Mouse (Mus musculus): ENCODE measurements at regions not wholly inside any gene's neighbourhood (a gene's known extent, or its start where the extent isn't known, plus 50 kb on each side); places are given as distances from the start of the nearest gene placed in this dataset.

DNA sequence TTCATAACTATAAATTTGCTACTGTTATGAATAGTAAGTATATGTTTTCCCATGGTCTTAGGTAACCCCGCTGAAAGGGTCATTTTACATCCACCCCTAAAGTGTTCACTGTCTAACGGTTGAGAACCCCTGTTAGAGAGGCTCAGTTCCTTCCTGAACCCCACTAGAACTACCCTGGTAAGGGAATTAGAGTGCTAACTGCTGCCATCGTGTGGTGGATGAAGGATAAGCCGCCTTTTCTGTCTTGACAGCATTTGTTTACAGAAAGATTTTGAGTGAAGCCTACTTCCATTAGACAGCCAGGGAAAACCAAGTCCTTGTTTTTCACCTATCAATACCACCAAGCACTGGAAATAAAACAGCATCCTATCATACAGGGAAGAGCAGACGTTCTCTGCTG, 90.3 kb upstream of the Tbx22 start:
- H3K9ac ChIP-seq (ENCODE audit: low read length), result no peak overlapping the region
- H3K9me3 ChIP-seq (ENCODE audit: control insufficient read depth, low read length), result no peaks in the 10 kb centered on the region
- H3K4me2 ChIP-seq (ENCODE audit: low read depth, severe bottlenecking), result no peak overlapping the region
- no peaks in the 10 kb centered on the region for H3K4me1 ChIP-seq (ENCODE audit: control insufficient read depth, insufficient read depth, low read length)
- ATAC-seq (ENCODE audit: insufficient number of reproducible peaks, low FRiP score, low TSS enrichment, low read depth) (no peak), DNase-seq (ENCODE audit: low spot score) (peak; percentile 43)
- no peak overlapping the region for H3K27ac ChIP-seq (replicated peaks; ENCODE audit: low read depth, low read length)
- H3K36me3 ChIP-seq (ENCODE audit: control insufficient read depth, insufficient read depth, low read length), result no peaks in the 10 kb centered on the region
- H3K27me3 ChIP-seq (ENCODE audit: control insufficient read depth, insufficient read depth, low read length), result no peaks in the 10 kb centered on the region
- H3K4me3 ChIP-seq (ENCODE audit: low read depth, low read length), result no peak overlapping the region
- 15% methylated on average over 5 of the region's 5 CpGs for WGBS

All from limb, embryonic 11.5 days (tissue).